In genomic region chr1:162749607-162750006, GRCm38 (mm10) we compare ENCODE assay signal across 27 mouse cellular contexts. TPM values are rescaled to one million over a fixed set of nuclear protein-coding genes. Genes with fewer than 3 reads are reported as not detected.
A peak's percentile ranks its signal among the peaks of the same experiment; 100 is the strongest.
DNase-seq lines count a peak whose midpoint lies in the region; ATAC-seq and TF ChIP-seq lines count a peak whose summit lies in the region.
"Had no signal": no experiment of that assay in that cellular context is flagged by ENCODE, and none has a peak within 500 bp of the region (broad histone marks: within the 10 kb centered on the region; RNA-seq: fewer than 3 reads in every experiment).

No protein-coding gene starts in this region.

- no peak overlapping the region for H3K27ac ChIP-seq in forebrain, postnatal 0 days (ENCODE audit: low read depth, low read length)
- H3K27ac ChIP-seq in forebrain, embryonic 15.5 days (replicated peaks), result no peak overlapping the region
- no peak overlapping the region for H3K27ac ChIP-seq in hindbrain, postnatal 0 days
- no peak overlapping the region for H3K27ac ChIP-seq in hindbrain, embryonic 14.5 days
- H3K27ac ChIP-seq: forebrain, embryonic 10.5 days; forebrain, embryonic 13.5 days; heart, adult 2 months; heart, embryonic 10.5 days; heart, embryonic 13.5 days; hindbrain, embryonic 12.5 days had no signal

- H3K4me2 ChIP-seq in forebrain, postnatal 0 days (ENCODE audit: low read depth), result no peak overlapping the region
- no peak overlapping the region for H3K4me2 ChIP-seq in forebrain, embryonic 15.5 days (replicated peaks)
- H3K4me2 ChIP-seq in hindbrain, postnatal 0 days (ENCODE audit: low read depth, low read length), result no peak overlapping the region
- H3K4me2 ChIP-seq in hindbrain, embryonic 14.5 days (replicated peaks), result no peak overlapping the region
- H3K4me2 ChIP-seq: forebrain, embryonic 13.5 days; heart, embryonic 13.5 days; hindbrain, embryonic 12.5 days had no signal

- peak; percentile 79 for ATAC-seq in forebrain, postnatal 0 days
- ATAC-seq in forebrain, embryonic 15.5 days (replicated peaks), result no peak
- 0 out of 2 replicates have a peak, but pooled peaks have one; percentile 40 for ATAC-seq in hindbrain, postnatal 0 days
- no peak for ATAC-seq in hindbrain, embryonic 14.5 days (ENCODE audit: low FRiP score)
- ATAC-seq: forebrain, embryonic 13.5 days; Patski had no signal

- H3K36me3 ChIP-seq in forebrain, postnatal 0 days (ENCODE audit: insufficient read depth), result no peaks in the 10 kb centered on the region
- no peaks in the 10 kb centered on the region for H3K36me3 ChIP-seq in forebrain, embryonic 15.5 days
- no peaks in the 10 kb centered on the region for H3K36me3 ChIP-seq in hindbrain, postnatal 0 days (ENCODE audit: insufficient read depth, low read length)
- no peaks in the 10 kb centered on the region for H3K36me3 ChIP-seq in hindbrain, embryonic 14.5 days (replicated peaks; ENCODE audit: control insufficient read depth, insufficient read depth)
- H3K36me3 ChIP-seq: forebrain, embryonic 10.5 days; G1E; heart, embryonic 10.5 days; heart, embryonic 13.5 days; hindbrain, embryonic 12.5 days had no signal

- no peak overlapping the region for H3K9ac ChIP-seq in forebrain, postnatal 0 days
- H3K9ac ChIP-seq in forebrain, embryonic 15.5 days (replicated peaks), result no peak overlapping the region
- H3K9ac ChIP-seq in hindbrain, postnatal 0 days (replicated peaks; ENCODE audit: low read length), result no peak overlapping the region
- H3K9ac ChIP-seq in hindbrain, embryonic 14.5 days, result no peak overlapping the region
- H3K9ac ChIP-seq: forebrain, embryonic 13.5 days; heart, embryonic 13.5 days; hindbrain, embryonic 12.5 days had no signal

- peak; percentile 26 for DNase-seq in forebrain, postnatal 0 days
- DNase-seq in hindbrain, postnatal 0 days (ENCODE audit: low spot score), result no peak
- DNase-seq in hindbrain, embryonic 14.5 days (ENCODE audit: low spot score), result no peak
- peak; percentile 22 to 38 for DNase-seq in layer of hippocampus, postnatal 14 days (ENCODE audit: low spot score in 2 of 2)
- no peak for DNase-seq in layer of hippocampus, adult 11-12 months (ENCODE audit: low spot score)
- peak; percentile 6 for DNase-seq in right cerebral cortex, postnatal 25 days
- DNase-seq in right cerebral cortex, postnatal 4 days, result no peak
- DNase-seq: adrenal gland, postnatal 10 days; adrenal gland, postnatal 36 days; B cell, adult 2 months; cerebellum, adult 18-20 months; cerebellum, adult 9-10 months; cerebellum, postnatal 14 days; gastrocnemius, postnatal 10 days; gastrocnemius, postnatal 36 days; heart, adult 2 months; heart, postnatal 14 days; heart, postnatal 4 days had no signal

- 48% methylated on average over 7 of the region's 7 CpGs for WGBS in forebrain, postnatal 0 days
- whole genome bisulfite sequencing in forebrain, embryonic 15.5 days, result 78% methylated on average over 7 of the region's 7 CpGs
- 52% methylated on average over 7 of the region's 7 CpGs for WGBS in hindbrain, postnatal 0 days
- 70% methylated on average over 7 of the region's 7 CpGs for WGBS in hindbrain, embryonic 14.5 days

- H3K9me3 ChIP-seq in forebrain, postnatal 0 days (ENCODE audit: low read length), result no peaks in the 10 kb centered on the region
- H3K9me3 ChIP-seq in forebrain, embryonic 15.5 days, result no peaks in the 10 kb centered on the region
- no peaks in the 10 kb centered on the region for H3K9me3 ChIP-seq in hindbrain, postnatal 0 days (ENCODE audit: low read length)
- H3K9me3 ChIP-seq in hindbrain, embryonic 14.5 days (ENCODE audit: control insufficient read depth, low read length), result no peaks in the 10 kb centered on the region
- H3K9me3 ChIP-seq: forebrain, embryonic 10.5 days; forebrain, embryonic 13.5 days; G1E; heart, embryonic 10.5 days; heart, embryonic 13.5 days; hindbrain, embryonic 12.5 days had no signal

- 0 out of 2 replicates have a peak, but pooled peaks cover 3% of the 10 kb centered on the region for H3K4me1 ChIP-seq in forebrain, postnatal 0 days (ENCODE audit: insufficient read depth)
- no peaks in the 10 kb centered on the region for H3K4me1 ChIP-seq in forebrain, embryonic 15.5 days
- H3K4me1 ChIP-seq in hindbrain, postnatal 0 days (ENCODE audit: insufficient read depth, low read length), result no peaks in the 10 kb centered on the region
- no peaks in the 10 kb centered on the region for H3K4me1 ChIP-seq in hindbrain, embryonic 14.5 days (replicated peaks; ENCODE audit: control insufficient read depth, insufficient read depth, low read length)
- H3K4me1 ChIP-seq: forebrain, embryonic 10.5 days; forebrain, embryonic 13.5 days; heart, embryonic 10.5 days; heart, embryonic 13.5 days; hindbrain, embryonic 12.5 days had no signal

- H3K27me3 ChIP-seq in forebrain, postnatal 0 days (ENCODE audit: insufficient read depth, low read length), result no peaks in the 10 kb centered on the region
- no peaks in the 10 kb centered on the region for H3K27me3 ChIP-seq in forebrain, embryonic 15.5 days
- no peaks in the 10 kb centered on the region for H3K27me3 ChIP-seq in hindbrain, postnatal 0 days (ENCODE audit: insufficient read depth, low read length)
- H3K27me3 ChIP-seq in hindbrain, embryonic 14.5 days (ENCODE audit: control insufficient read depth, insufficient read depth, low read length), result no peaks in the 10 kb centered on the region
- H3K27me3 ChIP-seq: CH12.LX; forebrain, embryonic 13.5 days; heart, embryonic 13.5 days; hindbrain, embryonic 12.5 days; Patski had no signal

- H3K4me3 ChIP-seq in forebrain, postnatal 0 days (ENCODE audit: low read depth, low read length), result no peak overlapping the region
- no peak overlapping the region for H3K4me3 ChIP-seq in forebrain, embryonic 15.5 days
- H3K4me3 ChIP-seq in hindbrain, postnatal 0 days (ENCODE audit: low read length), result no peak overlapping the region
- H3K4me3 ChIP-seq in hindbrain, embryonic 14.5 days (replicated peaks; ENCODE audit: low read length), result no peak overlapping the region
- H3K4me3 ChIP-seq: forebrain, embryonic 10.5 days; forebrain, embryonic 13.5 days; heart, adult 2 months; heart, embryonic 10.5 days; heart, embryonic 13.5 days; hindbrain, embryonic 12.5 days had no signal

- TF ChIP-seq CTCF in forebrain, postnatal 0 days (IDR thresholded peaks at IDR 0.05; ENCODE audit: low read depth), result no peak
- no peak for TF ChIP-seq CTCF in hindbrain, postnatal 0 days (IDR thresholded peaks at IDR 0.05; ENCODE audit: low read depth)

RNA-seq across cellular contexts. Expression of gene Prrc2c, which starts 9.3 kb away (rescaled TPM):
- 52.5 and 72.5 TPM in 2 replicates for total RNA-seq in forebrain, postnatal 0 days (2014; rRNA removed)
- 60.9 and 122 TPM in 2 replicates for polyA plus RNA-seq in forebrain, postnatal 0 days (2015; fragmentation: Nextera tagmentation; extraction: Ambion mirVana)
- polyA plus RNA-seq in forebrain, embryonic 15.5 days (2015; fragmentation: Nextera tagmentation; extraction: Ambion mirVana), result 135 and 141 TPM in 2 replicates
- total RNA-seq in hindbrain, postnatal 0 days (2014; rRNA removed), result 58.9 and 68.6 TPM in 2 replicates
- 133 and 148 TPM in 2 replicates for polyA plus RNA-seq in hindbrain, postnatal 0 days (2015; fragmentation: Nextera tagmentation; extraction: Ambion mirVana)
- 144 and 148 TPM in 2 replicates for polyA plus RNA-seq in hindbrain, embryonic 14.5 days (2014; fragmentation: Nextera tagmentation; extraction: Ambion mirVana)
- total RNA-seq in layer of hippocampus, postnatal 14 days (2021), result 100 to 1,000 TPM; 183 to 205 TPM

Comparison
In these comparisons a context has a peak if more than half of its experiments do, and no peak if none do; other contexts are left out.
1. ATAC-seq: peak in forebrain, postnatal 0 days (single experiment) and hindbrain, postnatal 0 days (single experiment); none in forebrain, embryonic 15.5 days (single experiment) and hindbrain, embryonic 14.5 days (single experiment).
2. DNase-seq: peak in forebrain, postnatal 0 days (single experiment), layer of hippocampus, postnatal 14 days (2 of 2) and right cerebral cortex, postnatal 25 days (single experiment); none in hindbrain, postnatal 0 days (single experiment), hindbrain, embryonic 14.5 days (single experiment), layer of hippocampus, adult 11-12 months (single experiment) and right cerebral cortex, postnatal 4 days (single experiment).